Mouse (Mus musculus) central nervous system, embryonic 11.5 days (tissue): ENCODE results near the gene Nub1. TPM values are rescaled to one million over a fixed set of nuclear protein-coding genes. Genes with fewer than 3 reads are reported as not detected.

Experiments
- polyA plus RNA-seq: library from polyadenylated mRNA; depleted of rRNA; stranded (reverse); fragments of >200 nt; gene quantifications from 2 replicates; pipeline ENCODE4 v1.2.3, GENCODE M21; 2012; rRNA removed

Nub1 gene
- polyA plus RNA-seq = 35.8 and 38.3 TPM in 2 replicates

DNA sequence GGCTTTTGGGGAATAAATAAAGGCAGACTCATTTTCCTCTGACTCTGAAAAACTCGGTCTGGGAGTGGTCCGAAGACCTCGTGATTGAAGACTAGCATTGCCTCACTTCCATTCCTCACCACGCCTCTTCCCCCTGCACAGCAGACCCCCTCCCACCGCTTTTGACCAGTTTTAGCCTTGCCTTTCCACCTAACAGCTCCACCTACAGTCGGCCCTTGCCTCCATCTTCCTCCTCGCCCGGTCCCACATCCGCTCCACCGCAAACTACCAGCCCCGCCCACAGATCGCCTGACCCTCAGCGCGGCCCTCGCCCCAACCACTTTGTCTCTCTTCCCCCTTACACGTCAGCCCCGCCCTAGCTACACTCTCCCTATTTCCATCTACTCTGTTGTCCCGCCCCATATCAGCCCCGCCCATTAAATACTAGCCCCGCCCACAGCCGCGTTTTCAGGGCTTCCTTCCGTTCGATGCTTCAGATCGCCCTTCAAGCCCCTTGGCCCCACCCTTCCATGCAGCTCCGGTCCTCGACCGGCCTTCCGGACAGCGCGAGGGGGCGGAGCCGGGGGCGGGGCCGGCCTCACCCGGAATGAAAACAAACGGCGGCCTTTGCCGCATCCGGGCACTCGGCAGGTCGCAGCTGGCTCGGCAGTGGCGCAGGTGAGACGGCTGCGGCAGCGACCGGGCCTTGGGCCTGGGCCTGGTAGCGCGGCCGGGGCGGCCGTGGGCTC lies at the start of gene Nub1:
TSS of gene Nub1 (plus strand) at position 167 of the 728 bp plus-strand sequence.

DNA sequence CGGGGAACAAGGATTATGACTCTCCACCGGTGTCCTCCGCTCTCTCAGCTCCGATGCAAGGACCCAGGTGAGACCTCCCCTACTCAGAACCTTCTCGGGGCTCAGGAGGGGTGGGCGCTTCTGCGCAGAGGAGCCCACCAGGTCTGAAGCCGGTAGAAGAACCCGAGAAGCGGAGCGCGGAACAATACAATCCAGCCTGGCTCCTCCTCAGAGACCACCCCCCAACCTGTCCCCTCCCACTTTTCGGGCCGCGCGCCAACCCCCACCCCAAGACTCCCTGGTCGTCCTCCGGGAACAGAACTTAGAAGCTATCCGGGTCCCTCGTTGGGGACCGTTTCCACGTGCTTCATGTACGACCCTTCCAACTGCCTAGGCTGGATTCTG lies 45.1 kb downstream of the Nub1 start, which contains the start of gene Wdr86:
TSS of gene Wdr86 (minus strand) at position 240 of the 384 bp plus-strand sequence.

DNA sequence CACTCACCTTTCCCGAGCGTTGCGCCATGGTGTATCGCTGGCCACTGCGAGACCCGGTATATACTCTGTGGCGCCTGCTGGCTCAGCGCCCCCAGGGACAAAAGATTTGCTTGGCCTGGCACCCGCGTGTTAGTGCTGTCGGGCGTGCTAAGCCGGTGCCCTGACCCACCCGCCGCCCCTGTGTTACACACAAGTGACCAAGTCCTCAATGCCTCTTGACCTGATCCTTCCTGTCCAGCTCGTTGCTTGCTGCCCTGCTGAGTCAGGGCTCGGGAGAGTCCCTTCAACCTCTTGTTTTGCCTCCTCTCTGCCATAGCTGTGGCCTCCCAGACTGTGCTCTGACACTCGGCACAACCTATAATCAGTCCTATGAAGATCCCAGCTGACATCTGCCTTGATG lies 72.5 kb downstream of the Nub1 start, which contains the start of gene Crygn:
TSS of gene Crygn (minus strand) at position 193 of the 400 bp plus-strand sequence.

Other genes starting within 250 kb of the Nub1 start
- 105 and 166 TPM in 2 replicates for gene Fastk, start 240.2 kb upstream of the Nub1 start, polyA plus RNA-seq
- 20.9 and 24.5 TPM in 2 replicates for gene Tmub1, start 237.7 kb upstream of the Nub1 start, polyA plus RNA-seq
- gene Agap3, start 233.4 kb upstream of the Nub1 start, polyA plus RNA-seq = 123 and 155 TPM in 2 replicates
- 0.43 and 0.80 TPM in 2 replicates for gene Gbx1, start 158.3 kb upstream of the Nub1 start, polyA plus RNA-seq
- 0.36 and 0.98 TPM in 2 replicates for gene Asb10, start 144.6 kb upstream of the Nub1 start, polyA plus RNA-seq
- 0.14 and 0.21 TPM in 2 replicates for gene 4931409K22Rik, start 128.7 kb upstream of the Nub1 start, polyA plus RNA-seq
- gene Abcf2, start 108.1 kb upstream of the Nub1 start, polyA plus RNA-seq = 92.7 and 95.7 TPM in 2 replicates
- gene Chpf2, start 98.8 kb upstream of the Nub1 start, polyA plus RNA-seq = 20.2 and 22.1 TPM in 2 replicates
- 71.6 and 79.7 TPM in 2 replicates for gene Smarcd3, start 61.1 kb upstream of the Nub1 start, polyA plus RNA-seq
- 16.0 and 41.0 TPM in 2 replicates for gene Wdr86, start 45.2 kb downstream of the Nub1 start, polyA plus RNA-seq
- 0.11 and 0.13 TPM in 2 replicates for gene Crygn, start 72.5 kb downstream of the Nub1 start, polyA plus RNA-seq
- 78.8 and 91.4 TPM in 2 replicates for gene Rheb, start 157.1 kb downstream of the Nub1 start, polyA plus RNA-seq